Mouse (Mus musculus) myocyte (in vitro differentiated cells): ENCODE data around the gene Pcolce2. TPM values are rescaled to one million over a fixed set of nuclear protein-coding genes. Genes with fewer than 3 reads are reported as not detected.

Experiments used
- H3K27me3 ChIP-seq: one replicate; pipeline ENCODE4 v1.6.1; 2011; ENCODE audit not compliant: control insufficient read depth, insufficient read depth, insufficient read length
- H3K36me3 ChIP-seq: one replicate; pipeline ENCODE4 v1.6.1; 2011; ENCODE audit not compliant: control insufficient read depth, insufficient read depth
- H3K4me2 ChIP-seq: one replicate; pipeline ENCODE4 v1.6.1; 2011; ENCODE audit warnings: low read depth, control low read depth
- H3K4me3 ChIP-seq: one replicate; pipeline ENCODE4 v1.5.1; 2011; ENCODE audit warnings: mild to moderate bottlenecking, control low read depth, moderate library complexity
- H3K79me2 ChIP-seq: one replicate; pipeline ENCODE4 v1.6.1; 2011; ENCODE audit not compliant: control insufficient read depth, insufficient read depth
- H3ac ChIP-seq: one replicate; pipeline ENCODE4 v1.6.1; 2011; ENCODE audit not compliant: control insufficient read depth, insufficient read length
- CEBPB ChIP-seq: IDR thresholded peaks from 2 replicates; pipeline ENCODE4 v1.6.1; 2011; ENCODE audit warnings: mild to moderate bottlenecking, moderate library complexity; ENCODE audit not compliant: poor library complexity, insufficient read depth, severe bottlenecking
- E2F4 ChIP-seq: IDR thresholded peaks from one replicate; pipeline ENCODE4 v1.6.1; 2011; ENCODE audit warnings: mild to moderate bottlenecking, control low read depth, moderate library complexity; ENCODE audit not compliant: insufficient read depth
- MAX ChIP-seq: IDR thresholded peaks from one replicate; pipeline ENCODE4 v1.6.1; 2011; ENCODE audit warnings: low read depth, mild to moderate bottlenecking, control low read depth
- MYOD1 ChIP-seq, 3 experiments: IDR thresholded peaks; one replicate each; pipeline ENCODE4 v1.6.1; 2011; ENCODE audit warnings: control low read depth in 2 of 3, low read depth in 2 of 3, mild to moderate bottlenecking in 2 of 3, moderate library complexity in 1 of 3; ENCODE audit not compliant: insufficient read length in 2 of 3, control insufficient read depth in 1 of 3
- MYOG ChIP-seq, 3 experiments: IDR thresholded peaks; one replicate each; pipeline ENCODE4 v1.6.1; 2011; ENCODE audit warnings: control low read depth in 2 of 3, low read depth in 2 of 3, mild to moderate bottlenecking in 2 of 3; ENCODE audit not compliant: insufficient read length in 2 of 3, control insufficient read depth in 1 of 3, insufficient read depth in 1 of 3
- POLR2A ChIP-seq: IDR thresholded peaks from one replicate; pipeline ENCODE4 v1.6.1; 2011; ENCODE audit warnings: low read depth, mild to moderate bottlenecking, control low read depth, moderate library complexity; ENCODE audit not compliant: insufficient read length
- POLR2AphosphoS2 ChIP-seq: IDR thresholded peaks from one replicate; pipeline ENCODE4 v1.6.1; 2011; ENCODE audit warnings: low read depth, control low read depth; ENCODE audit not compliant: insufficient read length
- REST ChIP-seq: IDR thresholded peaks from one replicate; pipeline ENCODE4 v1.6.1; 2011; ENCODE audit warnings: mild to moderate bottlenecking, control low read depth, moderate library complexity; ENCODE audit not compliant: insufficient read depth, insufficient read length
- SRF ChIP-seq: IDR thresholded peaks from one replicate; pipeline ENCODE4 v1.6.1; 2011; ENCODE audit warnings: low read depth; ENCODE audit not compliant: control insufficient read depth, insufficient read length
- TCF12 ChIP-seq: IDR thresholded peaks from one replicate; pipeline ENCODE4 v1.6.1; 2011; ENCODE audit warnings: mild to moderate bottlenecking, control low read depth; ENCODE audit not compliant: poor library complexity, insufficient read depth, severe bottlenecking
- TCF3 ChIP-seq: IDR thresholded peaks from one replicate; pipeline ENCODE4 v1.6.1; 2011; ENCODE audit warnings: low read depth, control low read depth; ENCODE audit not compliant: insufficient read length
- USF1 ChIP-seq: IDR thresholded peaks from one replicate; pipeline ENCODE4 v1.6.1; 2011; ENCODE audit warnings: low read depth, mild to moderate bottlenecking, control low read depth, moderate library complexity
- polyA plus RNA-seq: library from polyadenylated mRNA; unstranded; fragments of >200 nt; fragmentation: generic; extraction: Trizol; gene quantifications from one replicate; pipeline ENCODE4 v1.2.1, GENCODE M21; 2012; ENCODE audit warnings: missing spikeins

Gene Pcolce2
- polyA plus RNA-seq, 1 experiment: 13.9 TPM

GRCm38 (mm10) chr9:95705371-95705770 lies 68.0 kb downstream of the Pcolce2 start:
- H3K36me3 ChIP-seq: no peaks in the 10 kb centered on the region

DNA sequence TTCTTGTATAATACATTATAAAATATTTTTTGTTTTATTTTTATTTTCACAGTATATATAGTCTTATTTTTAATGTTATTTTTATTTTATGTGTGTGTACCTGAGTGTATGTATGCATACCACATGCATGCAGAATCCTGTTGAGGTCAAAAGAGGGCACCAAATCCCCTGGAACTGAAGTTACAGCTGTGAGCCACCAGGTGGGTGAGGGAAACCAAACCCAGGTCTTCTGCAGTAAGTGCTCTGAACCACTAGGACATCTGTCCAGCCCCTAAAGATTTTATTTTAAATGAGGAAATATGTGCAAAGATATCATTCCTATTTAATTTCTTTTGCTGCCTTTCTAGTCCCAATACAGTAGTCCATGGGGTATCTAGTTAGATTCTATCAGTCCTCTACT lies 71.5 kb downstream of the Pcolce2 start:
- Histone ChIP-seq H3K79me2 (no peaks in the 10 kb centered on the region), H3K4me3 (no peak overlapping the region), H3ac (no peak overlapping the region), H3K36me3 (no peaks in the 10 kb centered on the region), H3K27me3 (no peaks in the 10 kb centered on the region), H3K4me2 (no peak overlapping the region)
- no peak for TF ChIP-seq USF1
- no peak for TF ChIP-seq MYOG (IDR thresholded peaks at IDR 0.05; ENCODE audit: control insufficient read depth in 1 of 3, insufficient read depth in 1 of 3, insufficient read length in 2 of 3, low read depth in 2 of 3)
- no peak for TF ChIP-seq MYOD1 (IDR thresholded peaks at IDR 0.05; ENCODE audit: control insufficient read depth in 1 of 3, insufficient read length in 2 of 3, low read depth in 2 of 3)
- no peak for TF ChIP-seq MAX
- no peak for TF ChIP-seq POLR2A
- TF ChIP-seq TCF3: no peak
- TF ChIP-seq E2F4: no peak

More at GRCm38 (mm10) chr9:95705371-95705770, 68.0 kb downstream of the Pcolce2 start:
- TF ChIP-seq TCF3 (no peak), MYOG (IDR thresholded peaks at IDR 0.05; ENCODE audit: control insufficient read depth in 1 of 3, insufficient read depth in 1 of 3, insufficient read length in 2 of 3, low read depth in 2 of 3) (peak in 1 of 3 experiments; percentile 12)
- H3K79me2 ChIP-seq: no peaks in the 10 kb centered on the region
- no peak overlapping the region for H3K4me2 ChIP-seq
- H3K4me3 ChIP-seq: no peak overlapping the region
- no peaks in the 10 kb centered on the region for H3K27me3 ChIP-seq
- no peak overlapping the region for H3ac ChIP-seq

- TF ChIP-seq CEBPB: no peak
- no peak for TF ChIP-seq REST
- no peak for TF ChIP-seq MYOG (IDR thresholded peaks at IDR 0.05; ENCODE audit: control insufficient read depth in 1 of 3, insufficient read depth in 1 of 3, insufficient read length in 2 of 3, low read depth in 2 of 3)
- no peak for TF ChIP-seq POLR2AphosphoS2
- TF ChIP-seq USF1: no peak
- no peak for TF ChIP-seq MAX
- no peak for TF ChIP-seq MYOD1 (IDR thresholded peaks at IDR 0.05; ENCODE audit: control insufficient read depth in 1 of 3, insufficient read length in 2 of 3, low read depth in 2 of 3)
- no peak for TF ChIP-seq POLR2A
- TF ChIP-seq TCF3: no peak
- no peak for TF ChIP-seq SRF
- TF ChIP-seq TCF12: no peak
- no peaks in the 10 kb centered on the region for H3K79me2 ChIP-seq
- H3K4me3 ChIP-seq: no peak overlapping the region
- H3ac ChIP-seq: no peak overlapping the region
- H3K4me2 ChIP-seq: no peak overlapping the region
- no peaks in the 10 kb centered on the region for H3K36me3 ChIP-seq
- no peaks in the 10 kb centered on the region for H3K27me3 ChIP-seq
Observed at GRCm38 (mm10) chr9:95712574-95712973, 75.2 kb downstream of the Pcolce2 start.

DNA sequence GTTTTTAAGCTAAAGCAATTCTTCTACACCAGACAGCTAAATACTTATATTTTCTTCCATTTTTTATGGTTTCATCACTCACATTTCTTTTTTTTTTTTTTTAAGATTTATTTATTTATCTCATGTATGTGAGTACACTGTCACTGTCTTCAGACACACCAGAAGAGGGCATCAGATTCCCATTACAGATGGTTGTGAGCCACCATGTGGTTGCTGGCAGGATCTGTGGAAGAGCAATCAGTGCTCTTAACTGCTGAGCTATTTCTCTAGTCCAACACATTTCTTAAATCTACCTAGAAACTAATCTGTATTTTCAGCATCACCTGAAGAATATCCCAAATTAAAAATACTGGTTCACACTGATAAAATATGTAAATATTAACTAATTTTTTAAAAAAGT lies 98.8 kb downstream of the Pcolce2 start:
- no peak overlapping the region for H3K4me2 ChIP-seq
- H3K4me3 ChIP-seq: no peak overlapping the region
- H3ac ChIP-seq: no peak overlapping the region
- H3K36me3 ChIP-seq: no peaks in the 10 kb centered on the region
- no peaks in the 10 kb centered on the region for H3K27me3 ChIP-seq
- no peaks in the 10 kb centered on the region for H3K79me2 ChIP-seq
- no peak for TF ChIP-seq TCF12
- no peak for TF ChIP-seq MAX
- TF ChIP-seq REST: no peak
- no peak for TF ChIP-seq TCF3
- no peak for TF ChIP-seq MYOG (IDR thresholded peaks at IDR 0.05; ENCODE audit: control insufficient read depth in 1 of 3, insufficient read depth in 1 of 3, insufficient read length in 2 of 3, low read depth in 2 of 3)
- TF ChIP-seq MYOD1 (IDR thresholded peaks at IDR 0.05; ENCODE audit: control insufficient read depth in 1 of 3, insufficient read length in 2 of 3, low read depth in 2 of 3): no peak
- TF ChIP-seq POLR2A: no peak
- TF ChIP-seq E2F4: no peak
- no peak for TF ChIP-seq USF1
- TF ChIP-seq SRF: no peak
- TF ChIP-seq POLR2AphosphoS2: no peak
- no peak for TF ChIP-seq CEBPB

GRCm38 (mm10) chr9:95744845-95745613 lies 107.6 kb downstream of the Pcolce2 start:
- H3K4me2 ChIP-seq: no peak overlapping the region

More at GRCm38 (mm10) chr9:95744845-95745613, 107.6 kb downstream of the Pcolce2 start:
- H3ac ChIP-seq: no peak overlapping the region
- H3K27me3 ChIP-seq: peaks cover 8% of the 10 kb centered on the region
- TF ChIP-seq MYOG (IDR thresholded peaks at IDR 0.05; ENCODE audit: control insufficient read depth in 1 of 3, insufficient read depth in 1 of 3, insufficient read length in 2 of 3, low read depth in 2 of 3): no peak
- TF ChIP-seq POLR2AphosphoS2: no peak
- no peak for TF ChIP-seq POLR2A
- TF ChIP-seq MAX: no peak
- TF ChIP-seq TCF3: no peak
- no peak for TF ChIP-seq E2F4
- no peak for TF ChIP-seq USF1
- TF ChIP-seq MYOD1 (IDR thresholded peaks at IDR 0.05; ENCODE audit: control insufficient read depth in 1 of 3, insufficient read length in 2 of 3, low read depth in 2 of 3): no peak
- TF ChIP-seq REST: no peak
- TF ChIP-seq CEBPB: no peak
- no peak for TF ChIP-seq TCF12
- TF ChIP-seq SRF: no peak
- no peaks in the 10 kb centered on the region for H3K79me2 ChIP-seq
- no peaks in the 10 kb centered on the region for H3K36me3 ChIP-seq
- no peak overlapping the region for H3K4me3 ChIP-seq
